ENCODE assay signal across 8 mouse cellular contexts in genomic region chr7:128288923-128289544, GRCm38 (mm10). TPM values are rescaled to one million over a fixed set of nuclear protein-coding genes. Genes with fewer than 3 reads are reported as not detected.
A peak's percentile ranks its signal among the peaks of the same experiment; 100 is the strongest.
DNase-seq lines count a peak whose midpoint lies in the region; ATAC-seq and TF ChIP-seq lines count a peak whose summit lies in the region.

No protein-coding gene starts in this region.

- 22% methylated on average over 9 of the region's 9 CpGs for WGBS in intestine, embryonic 16.5 days
- 23% methylated on average over 9 of the region's 9 CpGs for WGBS in small intestine, adult 2 months

- H3K36me3 ChIP-seq in intestine, embryonic 16.5 days (ENCODE audit: control insufficient read depth, insufficient read depth, low read length) = peaks cover 2% of the 10 kb centered on the region; the same call in 1 of the 2 replicates
- peaks cover 22% of the 10 kb centered on the region for H3K36me3 ChIP-seq in small intestine, adult 2 months (ENCODE audit: control insufficient read depth, insufficient read depth, low read length)

- peak; percentile 93 for ATAC-seq in intestine, embryonic 16.5 days

- no peak overlapping the region for H3K4me3 ChIP-seq in intestine, embryonic 16.5 days (ENCODE audit: low read length)
- H3K4me3 ChIP-seq in small intestine, adult 2 months (ENCODE audit: low read depth, low read length) = no peak overlapping the region

- peak overlapping the region; percentile 32 for H3K4me2 ChIP-seq in intestine, embryonic 16.5 days (ENCODE audit: low read depth, low read length)

- no peaks in the 10 kb centered on the region for H3K9me3 ChIP-seq in intestine, embryonic 16.5 days (ENCODE audit: control insufficient read depth, low read length)

- DNase-seq in adrenal gland, postnatal 10 days = peak; percentile 30
- DNase-seq in adrenal gland, postnatal 25 days = no peak
- DNase-seq in retina, postnatal 1 day = peak; percentile 29
- no peak for DNase-seq in retina, embryonic 14.5 days (ENCODE audit: low spot score)
- DNase-seq in ovary, postnatal 14 days (ENCODE audit: low spot score) = no peak
- no peak for DNase-seq in frontal cortex, postnatal 10 days (ENCODE audit: low spot score in 2 of 2)

- peaks cover 21% of the 10 kb centered on the region for H3K4me1 ChIP-seq in intestine, embryonic 16.5 days (ENCODE audit: control insufficient read depth, insufficient read depth, low read length)
- peaks cover 12% of the 10 kb centered on the region; the same call in 1 of the 2 replicates for H3K4me1 ChIP-seq in small intestine, adult 2 months (ENCODE audit: control insufficient read depth, insufficient read depth, insufficient read length, low read length)

- H3K9ac ChIP-seq in intestine, embryonic 16.5 days (ENCODE audit: low read depth, low read length) = peak overlapping the region; percentile 52; the same call in 1 of the 2 replicates

- H3K27me3 ChIP-seq in intestine, embryonic 16.5 days (replicated peaks; ENCODE audit: control insufficient read depth, insufficient read depth, low read length) = no peaks in the 10 kb centered on the region
- H3K27me3 ChIP-seq in small intestine, adult 2 months (ENCODE audit: control insufficient read depth, insufficient read depth, low read length) = no peaks in the 10 kb centered on the region

- peak overlapping the region; percentile 87 for H3K27ac ChIP-seq in intestine, embryonic 16.5 days (ENCODE audit: low read length)
- H3K27ac ChIP-seq in small intestine, adult 2 months (ENCODE audit: insufficient read depth, low read depth, low read length) = peak overlapping the region; percentile 74

- TF ChIP-seq POLR2A in small intestine, adult 2 months (IDR thresholded peaks at IDR 0.05; ENCODE audit: low read depth, low read length) = no peak

- TF ChIP-seq CTCF in small intestine, adult 2 months (IDR thresholded peaks at IDR 0.05; ENCODE audit: extremely low read depth, insufficient read length, insufficient replicate concordance, low read depth, low read length) = peak; percentile 57; the same call in 1 of the 2 replicates

RNA-seq across cellular contexts. Expression of gene BC017158, which starts 8.9 kb away (rescaled TPM):
- 10 to 100 TPM; 24.6 to 29.3 TPM for total RNA-seq in adrenal gland, postnatal 10 days (2021)
- 29.0 and 33.5 TPM in 2 replicates for total RNA-seq in adrenal gland, postnatal 25 days (2021)
- 49.6 and 53.4 TPM in 2 replicates for polyA plus RNA-seq in intestine, embryonic 16.5 days (2015; fragmentation: Nextera tagmentation; extraction: Ambion mirVana)
- polyA plus RNA-seq in small intestine, adult 2 months (2012; rRNA removed) = 47.4 and 52.7 TPM in 2 replicates

RNA-seq across cellular contexts. Expression of gene Slc5a2, which starts 23.6 kb away (rescaled TPM):
- total RNA-seq in adrenal gland, postnatal 10 days (2021) = under 1 TPM in 1 of 2 experiments, not detected in 1; 0.27 TPM
- total RNA-seq in adrenal gland, postnatal 25 days (2021) = not detected in 2 replicates
- not detected in 2 replicates for polyA plus RNA-seq in intestine, embryonic 16.5 days (2015; fragmentation: Nextera tagmentation; extraction: Ambion mirVana)
- polyA plus RNA-seq in small intestine, adult 2 months (2012; rRNA removed) = not detected in 2 replicates

RNA-seq across cellular contexts. Expression of gene Tgfb1i1, which starts 42.4 kb away (rescaled TPM):
- 10 to 100 TPM; 28.6 to 32.5 TPM for total RNA-seq in adrenal gland, postnatal 10 days (2021)
- 20.2 and 23.0 TPM in 2 replicates for total RNA-seq in adrenal gland, postnatal 25 days (2021)
- polyA plus RNA-seq in intestine, embryonic 16.5 days (2015; fragmentation: Nextera tagmentation; extraction: Ambion mirVana) = 167 and 175 TPM in 2 replicates
- 38.0 and 56.7 TPM in 2 replicates for polyA plus RNA-seq in small intestine, adult 2 months (2012; rRNA removed)

RNA-seq across cellular contexts. Expression of gene 9130023H24Rik, which starts 51.2 kb away (rescaled TPM):
- 1 to 10 TPM; 6.5 to 6.6 TPM for total RNA-seq in adrenal gland, postnatal 10 days (2021)
- total RNA-seq in adrenal gland, postnatal 25 days (2021) = 9.1 and 10.3 TPM in 2 replicates
- 5.7 and 6.5 TPM in 2 replicates for polyA plus RNA-seq in intestine, embryonic 16.5 days (2015; fragmentation: Nextera tagmentation; extraction: Ambion mirVana)
- 0.60 and 0.71 TPM in 2 replicates for polyA plus RNA-seq in small intestine, adult 2 months (2012; rRNA removed)

RNA-seq across cellular contexts. Expression of gene Armc5, which starts 51.9 kb away (rescaled TPM):
- total RNA-seq in adrenal gland, postnatal 10 days (2021) = 10 to 100 TPM; 17.0 to 18.8 TPM
- 19.3 and 20.5 TPM in 2 replicates for total RNA-seq in adrenal gland, postnatal 25 days (2021)
- polyA plus RNA-seq in intestine, embryonic 16.5 days (2015; fragmentation: Nextera tagmentation; extraction: Ambion mirVana) = 15.4 and 17.8 TPM in 2 replicates
- 24.7 and 57.1 TPM in 2 replicates for polyA plus RNA-seq in small intestine, adult 2 months (2012; rRNA removed)

Comparison
In these comparisons a context has a peak if more than half of its experiments do, and no peak if none do; other contexts are left out.
1. DNase-seq: peak in adrenal gland, postnatal 10 days (single experiment) and retina, postnatal 1 day (single experiment); none in adrenal gland, postnatal 25 days (single experiment), retina, embryonic 14.5 days (single experiment), ovary, postnatal 14 days (single experiment) and frontal cortex, postnatal 10 days (0 of 2).